Mouse (Mus musculus) cerebellum, adult 9-10 months (tissue): ENCODE data around the gene Nek10.
"Not testable (repeated sequence)": the region's sequence is repeated elsewhere in the genome, so short reads cannot be mapped to it uniquely, and the experiment has no call there.

ENCODE experiments used
- DNase-seq: peaks from one replicate; pipeline ENCODE4 v3.0.0; 2022

Nek10 gene

DNA sequence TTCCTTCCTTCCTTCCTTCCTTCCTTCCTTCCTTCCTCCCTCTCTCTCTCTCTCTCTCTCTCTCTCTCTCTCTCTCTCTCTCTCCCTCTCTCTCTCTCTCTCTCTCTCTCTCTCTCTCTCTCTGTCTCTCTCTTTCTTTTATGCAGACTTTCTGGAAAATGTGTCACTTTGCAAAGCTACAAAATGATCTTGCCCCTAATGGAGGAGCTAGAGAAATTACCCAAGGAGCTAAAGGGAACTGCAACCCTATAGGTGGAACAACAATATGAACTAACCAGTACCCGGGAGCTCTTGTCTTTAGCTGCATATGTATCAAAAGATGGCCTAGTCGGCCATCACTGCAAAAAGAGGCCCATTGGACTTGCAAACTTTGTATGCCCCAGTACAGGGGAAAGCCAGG is at the start of gene Nek10:
Nek10 (plus strand) TSS at position 301 of the 400 bp plus-strand sequence.
- not testable (repeated sequence) for DNase-seq

DNA sequence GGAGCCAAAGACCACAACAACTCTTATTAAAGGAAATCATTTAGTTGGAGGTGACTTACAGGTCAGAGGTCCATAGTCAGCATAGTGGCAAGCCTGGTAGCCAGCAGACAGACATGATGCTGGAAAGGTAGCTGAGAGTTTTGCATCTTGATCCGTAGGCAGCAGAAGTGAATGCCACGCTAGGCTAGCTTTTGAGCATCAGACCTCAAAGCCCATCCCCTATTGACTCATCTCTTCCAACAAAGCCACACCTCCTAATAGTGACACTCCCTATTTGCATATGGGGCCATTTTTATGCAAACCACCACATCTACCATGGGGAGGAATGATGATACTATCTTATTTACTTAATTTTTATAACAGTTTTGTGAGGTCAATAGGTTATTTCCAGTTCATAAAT is 22.0 kb upstream of the Nek10 start:
- no peak for DNase-seq

DNA sequence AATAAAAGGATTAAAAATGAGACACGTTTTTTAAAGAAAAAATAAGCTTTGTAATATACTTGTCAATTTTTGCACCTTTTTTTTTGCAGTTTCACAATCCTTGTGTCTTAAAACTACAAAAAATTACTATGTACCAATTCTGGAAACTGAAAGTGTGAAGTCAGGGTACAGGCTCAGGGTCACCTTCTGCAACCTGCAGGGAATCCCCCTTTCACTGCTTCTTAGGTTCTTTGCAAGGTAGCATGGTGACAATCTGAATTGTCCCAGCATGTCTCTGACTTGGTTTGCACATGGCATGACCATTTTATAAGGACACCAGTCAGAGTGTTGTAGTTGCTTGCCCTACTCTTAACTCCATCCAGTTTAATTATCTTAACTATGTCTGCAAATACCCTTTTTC is 19.0 kb upstream of the Nek10 start:
- DNase-seq: no peak

DNA sequence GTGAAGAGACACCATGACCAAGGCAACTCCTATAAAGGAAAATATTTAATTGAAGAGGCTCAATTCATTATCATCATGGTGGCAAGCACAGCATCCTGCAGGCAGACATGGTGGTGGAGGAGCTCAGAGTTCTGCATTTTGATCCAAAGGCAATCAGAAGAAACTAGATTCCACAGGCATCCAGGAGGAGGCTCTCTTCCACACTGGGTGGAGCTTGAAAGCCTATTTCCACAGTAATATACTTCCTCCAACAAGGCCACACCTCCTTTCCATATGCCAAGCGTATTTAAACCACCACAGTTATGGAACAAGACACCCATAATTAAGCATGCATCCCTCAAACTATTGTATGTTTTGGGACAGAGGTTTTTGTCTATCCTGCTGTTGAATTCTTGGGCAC is 16.2 kb upstream of the Nek10 start:
- no peak for DNase-seq

DNA sequence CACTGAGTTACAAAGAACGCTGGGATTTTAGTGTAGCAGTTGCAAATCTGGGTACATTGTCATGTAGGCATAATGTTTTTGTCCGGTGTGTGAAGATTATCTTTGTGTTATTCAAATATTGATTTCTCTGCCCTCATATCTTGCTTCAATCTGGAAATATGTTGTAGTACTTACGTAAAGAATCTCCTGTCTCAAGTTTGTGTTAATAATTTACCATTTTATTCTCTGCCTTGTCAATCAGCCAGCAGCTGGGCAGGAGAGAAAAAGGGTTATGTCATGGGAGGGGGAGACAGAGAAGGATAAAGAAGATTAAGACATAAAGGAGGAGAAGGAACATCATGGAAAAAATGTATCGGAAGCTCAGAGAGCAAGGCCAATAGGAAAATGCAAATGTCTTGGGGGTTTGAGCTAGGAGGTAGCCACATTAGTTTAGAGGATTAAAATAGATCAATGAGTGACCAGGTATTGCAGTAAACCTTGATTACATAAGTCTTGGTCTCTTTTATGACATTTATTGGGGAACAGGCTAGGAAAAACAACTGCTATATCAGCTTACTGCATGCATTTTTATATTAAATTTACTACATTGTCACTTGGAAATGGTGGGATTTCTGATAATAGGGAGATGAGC is 13.3 kb upstream of the Nek10 start:
- DNase-seq: no peak

DNA sequence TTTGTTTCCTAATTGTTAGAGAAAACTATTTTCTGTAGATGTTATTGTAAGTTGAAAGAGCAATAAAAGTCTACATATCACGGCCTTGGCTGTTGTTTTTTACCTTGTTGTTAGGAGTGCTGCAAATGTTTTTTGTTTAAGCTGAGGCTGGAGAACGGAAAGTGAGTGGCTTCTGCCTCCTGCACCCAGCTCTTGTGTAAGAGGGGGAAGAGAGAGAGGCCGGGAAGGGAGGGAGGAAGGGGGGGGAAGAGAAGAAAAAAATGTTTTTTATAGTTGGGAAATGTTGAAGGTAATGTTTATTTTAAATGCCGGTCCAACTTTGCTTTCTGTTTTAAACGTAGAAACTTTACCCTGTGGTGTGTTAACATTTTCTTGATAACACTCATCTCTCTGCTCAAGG is 3.4 kb upstream of the Nek10 start:
- DNase-seq: no peak

DNA sequence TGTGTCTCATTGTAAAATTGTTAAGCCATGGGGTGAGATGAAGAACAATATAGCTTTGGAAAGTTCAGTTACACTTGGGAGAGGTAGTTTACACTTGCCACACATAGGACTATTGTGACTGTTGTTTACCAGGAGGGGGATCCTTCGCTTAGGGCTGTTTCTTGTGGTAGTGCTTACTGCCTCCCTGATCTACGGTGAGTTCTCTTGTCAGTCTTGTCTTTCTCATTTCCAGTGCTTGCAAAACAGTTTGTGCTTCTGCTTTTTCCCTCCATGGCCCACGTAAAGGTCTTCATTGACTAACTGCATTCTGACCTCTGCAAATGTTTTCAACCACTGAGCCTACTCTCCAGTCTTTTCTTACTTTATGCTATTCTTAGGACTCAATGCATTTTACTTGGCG is 2.9 kb upstream of the Nek10 start:
- DNase-seq: no peak

DNA sequence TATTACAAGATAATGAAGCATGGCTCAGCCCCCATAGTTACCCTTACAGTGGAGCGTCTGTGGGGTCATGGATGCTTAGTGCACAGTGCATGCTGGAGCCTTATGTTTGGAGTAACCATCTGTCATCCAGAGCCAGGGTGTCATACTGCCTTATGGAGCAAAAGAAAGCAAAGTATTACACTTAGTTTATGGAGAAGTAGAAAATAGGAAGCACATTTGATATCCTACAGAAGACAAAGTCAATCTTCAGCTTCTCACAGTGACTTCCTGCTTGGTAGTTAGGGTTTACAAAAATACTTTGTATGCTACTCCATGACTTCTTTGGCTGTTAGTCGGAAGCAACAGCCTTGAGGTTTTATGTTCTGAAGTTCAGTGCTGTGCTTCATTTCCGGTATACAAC is 2.4 kb upstream of the Nek10 start:
- no peak for DNase-seq

DNA sequence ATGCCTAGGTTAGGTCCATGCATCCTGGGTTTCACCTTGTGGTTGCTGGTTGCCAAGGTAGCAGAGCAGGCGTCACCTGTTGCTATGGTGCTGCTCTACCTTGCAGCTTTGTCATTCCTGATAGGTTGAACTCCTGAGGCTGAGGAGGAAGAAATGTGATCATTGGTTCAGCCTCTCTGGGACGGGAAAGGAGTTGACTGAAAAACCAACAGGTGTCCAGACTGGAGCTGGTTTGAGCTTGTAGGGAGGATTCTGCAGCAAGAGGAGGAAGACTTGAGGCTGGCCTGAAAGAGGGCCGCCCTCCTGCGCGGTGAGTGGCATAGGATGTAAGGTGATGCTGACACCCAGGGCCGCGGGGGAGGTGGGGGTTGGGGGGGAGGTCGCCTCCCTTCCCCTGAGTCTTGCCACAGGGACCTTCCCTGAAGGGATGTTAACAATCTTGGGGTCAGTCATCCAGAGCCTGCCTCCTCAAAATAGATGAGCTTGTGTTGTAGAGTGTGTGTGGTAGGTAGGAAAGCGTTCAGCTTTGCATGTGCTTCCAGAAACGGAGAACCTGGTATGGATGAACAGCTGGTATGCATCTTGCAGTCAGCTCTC is 804 bp downstream of the Nek10 start:
- DNase-seq: no peak

DNA sequence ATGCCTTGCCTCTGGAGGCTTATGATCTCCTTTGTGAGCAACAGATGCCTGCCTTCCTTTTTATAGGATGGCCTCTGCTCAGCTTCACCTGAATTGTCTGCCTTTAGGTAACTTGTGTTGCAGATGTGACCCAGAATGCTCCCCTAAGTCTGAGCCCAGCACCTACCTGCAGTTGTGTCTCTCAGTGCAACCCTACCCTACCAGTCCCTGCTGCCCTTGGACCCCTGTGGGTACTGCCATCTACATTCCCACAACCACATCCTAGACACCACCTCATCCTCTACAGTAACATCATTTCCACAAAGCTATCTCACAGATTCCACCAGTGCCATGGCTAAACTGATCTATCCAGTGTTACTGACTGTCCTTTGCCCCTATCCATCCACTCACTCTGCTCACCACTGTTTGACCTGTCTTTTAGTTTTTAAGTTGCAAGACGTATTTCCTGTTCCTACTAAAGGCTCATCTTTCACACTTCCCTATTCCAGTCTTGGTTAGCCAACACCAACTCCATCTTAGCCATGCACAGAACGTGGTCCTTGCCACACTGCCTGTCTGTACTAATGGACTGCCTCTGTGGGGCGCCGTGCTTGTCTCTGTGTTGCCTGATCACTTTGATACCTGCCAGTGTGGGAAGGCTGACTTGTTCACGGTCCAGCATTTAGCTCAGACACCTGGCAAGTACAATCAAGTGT is 1.4 kb downstream of the Nek10 start:
- DNase-seq: no peak

DNA sequence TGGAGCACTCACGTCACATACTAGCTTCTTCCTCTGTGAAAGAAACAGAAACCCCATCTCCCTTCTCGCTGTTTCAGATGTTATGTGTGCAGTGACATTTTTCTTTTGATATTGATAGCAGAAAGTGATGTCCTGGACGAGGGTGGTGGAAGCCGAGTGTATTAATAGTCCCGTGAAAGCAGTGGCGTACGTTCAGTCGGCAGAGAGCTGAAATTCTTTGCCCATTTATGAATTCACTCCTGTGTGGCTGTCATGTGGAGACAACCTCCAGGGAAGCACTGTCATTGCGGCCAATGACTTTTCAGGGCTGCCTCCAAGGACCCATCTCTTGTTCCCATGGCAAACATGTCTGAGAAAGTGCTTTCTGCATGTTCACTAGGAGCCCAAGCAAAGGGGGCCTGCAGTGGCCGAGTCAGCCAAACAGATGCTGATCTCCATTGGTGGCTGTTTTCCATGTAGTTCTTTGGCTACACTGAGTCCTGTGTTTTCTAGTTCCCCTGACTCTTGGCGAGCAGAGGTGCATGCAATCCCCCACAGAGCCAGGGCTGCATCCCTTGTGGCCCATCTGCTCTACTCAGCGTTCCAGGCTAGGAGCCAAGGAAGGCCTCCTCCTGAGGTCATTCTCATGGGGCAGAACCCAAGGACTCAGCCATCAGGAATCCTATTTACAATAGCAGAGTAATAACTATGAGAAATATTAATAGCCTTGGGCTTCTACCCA is 29.5 kb downstream of the Nek10 start:
- DNase-seq: peak; percentile 89

DNA sequence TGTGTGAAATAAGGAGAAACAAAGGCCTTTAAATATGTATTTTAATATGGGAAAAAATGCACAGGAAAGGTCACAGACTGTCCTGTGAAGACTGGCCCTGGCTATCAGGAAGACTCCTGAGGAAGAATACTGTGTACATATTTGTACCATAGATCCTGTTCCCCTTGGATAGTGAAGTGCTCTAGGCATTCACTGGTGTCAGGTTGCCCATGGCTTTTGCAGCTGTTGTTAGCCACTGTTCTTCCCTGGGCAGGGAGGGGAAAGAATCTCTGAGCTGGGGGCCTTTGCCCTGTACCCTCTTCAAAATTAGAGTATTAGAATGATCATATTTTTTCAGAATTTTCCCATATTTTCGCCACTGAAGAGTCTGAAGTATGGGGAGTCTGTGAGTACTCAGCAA is 30.3 kb downstream of the Nek10 start:
- DNase-seq: no peak

DNA sequence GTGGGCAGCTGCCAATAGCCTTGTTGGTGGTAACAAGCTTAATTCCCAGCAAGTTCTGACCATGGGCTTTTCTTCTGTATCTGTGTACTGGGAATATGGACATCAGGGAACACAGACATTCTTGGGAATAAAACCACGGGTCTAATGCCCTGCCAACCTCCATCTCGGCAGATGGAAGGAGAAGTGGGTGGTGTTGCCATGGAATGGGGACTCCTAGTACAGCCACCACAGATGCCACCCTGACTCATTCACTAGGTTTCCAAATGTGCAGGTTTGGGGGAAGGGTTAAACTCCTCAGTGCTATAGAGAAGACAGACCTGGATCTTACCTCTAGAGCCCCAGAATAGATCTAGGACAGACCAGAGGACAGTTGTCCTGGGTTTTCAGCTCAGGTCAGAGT is 31.1 kb downstream of the Nek10 start:
- peak; percentile 27 for DNase-seq

DNA sequence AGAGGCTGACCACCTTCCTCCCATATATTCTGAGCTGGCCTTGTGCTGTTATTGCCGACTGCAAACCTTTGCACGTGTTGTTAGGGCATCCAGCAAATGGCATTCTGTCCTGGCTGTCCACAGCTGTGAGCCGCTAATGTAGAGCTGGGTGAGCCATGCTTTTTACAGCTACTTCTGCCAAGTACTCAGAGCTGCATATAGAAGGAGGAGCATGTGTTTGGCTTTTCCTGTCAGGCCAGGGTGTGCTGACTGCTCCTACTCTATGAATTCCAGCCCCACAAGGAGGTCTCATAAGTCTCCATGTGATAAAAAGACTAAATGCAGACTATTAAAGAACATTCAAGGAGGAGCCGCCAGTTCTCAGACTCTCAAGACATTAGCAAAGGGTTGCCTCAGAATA is 34.4 kb downstream of the Nek10 start:
- DNase-seq: no peak

DNA sequence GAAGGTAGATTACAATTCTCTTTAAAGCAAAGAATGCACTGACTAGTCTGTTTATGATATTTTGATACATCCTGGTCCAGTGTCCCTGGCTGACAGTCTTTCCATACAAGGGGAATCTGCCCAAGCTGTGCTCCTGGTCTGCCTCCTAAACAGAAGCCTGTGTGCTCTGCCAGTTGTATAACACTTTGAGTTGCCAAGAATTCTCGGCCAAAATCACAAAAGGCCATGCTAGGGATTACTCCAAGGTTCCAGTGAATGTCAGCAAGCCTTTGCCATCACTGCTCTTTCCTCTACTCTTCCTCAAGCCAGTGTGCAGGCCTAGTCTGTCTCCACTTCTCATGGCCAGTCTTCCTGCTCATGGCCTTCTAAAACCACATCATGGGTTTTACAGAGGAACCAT is 34.9 kb downstream of the Nek10 start:
- peak; percentile 87 for DNase-seq

DNA sequence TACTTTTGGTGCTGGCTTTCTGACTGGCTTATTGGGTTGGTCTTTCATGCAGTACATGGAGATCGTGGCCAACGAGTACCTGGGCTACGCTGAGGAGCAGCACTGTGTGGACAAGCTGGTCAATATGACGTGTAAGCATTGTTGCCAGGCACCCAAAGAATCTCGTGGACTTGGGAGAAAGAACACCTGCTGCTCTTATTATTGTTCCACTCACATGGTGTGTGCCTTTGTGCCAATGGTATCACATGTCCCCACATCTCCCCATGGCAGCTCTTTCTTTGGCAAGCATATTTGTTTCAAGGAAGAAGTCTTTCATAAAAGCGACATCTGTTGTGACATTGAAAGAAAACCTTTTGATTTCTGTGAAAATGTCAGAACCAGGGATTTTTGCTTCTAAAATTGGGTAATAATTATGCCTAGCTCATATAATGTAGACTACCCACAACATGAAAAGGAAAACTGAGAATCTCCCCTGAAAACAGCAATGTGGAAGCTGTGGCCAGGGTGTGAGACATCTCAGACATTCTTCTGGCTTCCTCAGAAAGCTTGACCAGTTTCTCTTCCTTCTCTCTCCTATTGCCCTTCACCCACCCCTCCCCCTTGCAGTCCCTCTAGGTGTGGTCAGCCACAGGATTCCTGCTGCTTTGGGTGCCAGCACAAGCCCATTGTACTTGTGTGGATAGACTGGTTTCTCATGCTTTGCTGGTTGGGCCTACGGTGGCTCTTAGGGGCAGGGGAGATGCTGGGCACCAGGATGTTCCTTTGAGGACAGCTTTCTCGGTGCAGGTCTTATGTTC is 39.7 kb downstream of the Nek10 start:
- DNase-seq: no peak

DNA sequence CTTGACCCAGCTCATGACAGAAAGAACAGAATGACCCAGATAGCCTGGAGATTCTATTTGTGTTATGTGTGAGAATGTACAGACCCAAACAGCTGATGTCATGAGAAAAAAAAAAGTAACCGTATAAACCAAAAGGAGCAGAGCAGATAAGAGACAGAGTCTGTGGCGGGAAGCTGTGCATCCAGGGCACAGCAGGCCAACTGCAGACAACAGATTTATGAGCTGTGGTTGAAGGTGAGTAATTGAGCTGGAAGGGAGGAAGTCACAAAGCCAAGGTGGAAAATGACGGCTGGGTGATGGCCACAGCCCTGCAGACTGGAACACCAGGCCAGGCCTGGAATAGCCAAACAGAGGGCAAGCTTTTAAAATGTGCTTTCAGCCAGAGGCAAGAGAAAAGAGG is 49.6 kb downstream of the Nek10 start:
- no peak for DNase-seq

DNA sequence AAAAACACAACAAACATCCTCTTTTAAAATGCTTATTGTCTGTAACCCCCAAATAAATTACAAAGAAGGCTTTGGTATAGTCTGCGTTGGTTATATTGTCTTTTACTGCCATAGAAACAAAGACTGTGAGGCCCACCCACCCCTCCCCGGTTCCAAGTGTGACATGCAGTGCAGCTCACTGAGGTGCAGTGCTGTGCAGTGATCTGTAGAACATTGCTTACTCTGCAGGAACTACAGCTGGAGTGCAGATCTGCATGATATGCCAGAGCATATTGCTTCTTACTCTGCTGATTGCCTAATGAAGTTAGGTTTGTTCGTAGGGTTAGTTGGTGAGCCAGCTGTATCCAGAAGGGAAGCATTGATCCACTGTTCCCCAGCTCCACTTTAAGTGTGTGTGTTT is 57.1 kb downstream of the Nek10 start:
- no peak for DNase-seq

DNA sequence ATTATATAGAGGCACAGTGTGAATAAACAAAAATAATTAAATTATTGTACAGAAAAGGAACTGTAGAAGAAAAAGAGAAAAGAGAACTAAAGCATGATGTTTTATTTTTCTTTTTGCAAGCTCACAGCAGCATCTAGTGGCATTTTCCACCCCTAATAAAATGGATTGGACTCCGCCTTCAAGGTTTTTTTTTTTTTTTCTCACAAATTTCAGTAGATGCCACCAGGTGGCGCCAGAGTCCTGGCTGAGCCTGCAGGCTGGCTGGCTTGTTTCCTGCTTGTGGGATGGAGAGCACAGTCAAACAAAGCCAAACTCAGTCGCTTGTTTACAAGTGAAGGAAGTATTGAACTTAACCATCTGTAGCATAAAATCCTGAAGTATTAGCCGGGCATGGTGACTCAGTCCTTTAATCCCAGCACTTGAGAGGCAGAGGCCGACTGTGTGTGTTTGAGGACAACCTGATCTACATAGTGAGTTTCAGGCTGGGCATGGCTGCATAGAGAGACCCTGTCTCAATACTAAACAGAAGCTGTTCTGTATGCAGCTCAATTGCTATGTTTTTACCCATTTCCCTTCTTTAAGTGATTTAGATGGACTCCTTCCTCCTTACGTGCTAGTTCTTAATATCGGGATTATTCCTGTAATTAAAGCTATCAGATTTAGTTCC is 60.6 kb downstream of the Nek10 start:
- DNase-seq: peak; percentile 86

DNA sequence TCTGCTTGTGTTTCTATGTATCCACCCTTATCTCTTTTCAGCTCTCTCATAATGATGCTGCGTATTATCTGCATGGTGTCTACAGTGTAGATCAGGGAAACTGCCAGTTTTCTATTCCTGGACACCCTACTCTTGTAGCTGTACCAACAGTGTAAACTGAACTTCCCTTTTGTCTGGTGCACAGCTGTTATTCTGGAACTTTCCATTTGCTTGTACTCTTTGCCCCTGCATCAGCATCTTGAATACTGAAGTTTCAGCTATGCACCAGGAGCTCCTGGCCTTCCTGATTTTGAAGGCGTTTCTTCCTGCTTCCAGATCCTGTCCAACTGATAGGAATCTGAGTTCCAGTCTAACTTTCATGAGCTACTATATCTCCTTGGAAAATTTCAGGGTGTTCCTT is 66.0 kb downstream of the Nek10 start:
- DNase-seq: no peak

DNA sequence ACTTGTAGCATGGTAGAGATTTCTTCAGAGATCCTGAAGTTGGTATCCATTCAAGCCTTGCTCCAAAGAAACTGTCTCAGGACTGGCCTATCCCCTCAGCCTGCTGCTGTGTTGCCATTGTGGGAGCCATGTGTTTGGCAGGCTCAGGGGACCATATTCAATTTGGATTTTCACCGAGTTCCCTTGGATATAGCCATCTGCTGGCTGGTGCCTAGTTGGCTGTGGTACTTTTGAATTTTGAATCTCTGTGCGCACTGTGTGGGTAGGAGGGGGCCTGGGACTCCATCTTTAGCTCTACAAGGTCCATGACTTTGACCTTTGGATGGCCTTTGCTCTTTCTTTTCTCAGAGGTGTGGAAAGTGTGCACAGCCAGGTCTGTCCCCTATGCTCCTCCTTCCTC is 66.8 kb downstream of the Nek10 start:
- no peak for DNase-seq

DNA sequence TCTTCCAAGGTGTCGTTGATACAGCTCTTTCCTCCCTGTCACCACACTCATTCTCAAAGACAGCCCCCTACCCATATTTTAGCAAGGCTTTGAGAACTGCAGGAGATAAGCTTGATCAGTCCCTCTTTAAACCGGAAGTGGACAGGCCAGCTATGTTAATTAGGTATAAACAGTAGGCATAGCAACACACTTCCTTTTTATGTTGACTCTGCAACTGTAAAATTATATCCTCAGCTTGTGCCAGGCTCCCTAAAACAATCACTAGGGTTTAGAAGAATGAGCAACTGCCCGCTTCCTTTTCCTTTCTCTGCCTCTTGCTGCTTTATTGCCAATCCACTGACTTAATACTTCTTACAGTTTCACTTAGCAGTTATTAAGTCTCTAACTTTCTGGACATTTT is 67.2 kb downstream of the Nek10 start:
- DNase-seq: no peak

DNA sequence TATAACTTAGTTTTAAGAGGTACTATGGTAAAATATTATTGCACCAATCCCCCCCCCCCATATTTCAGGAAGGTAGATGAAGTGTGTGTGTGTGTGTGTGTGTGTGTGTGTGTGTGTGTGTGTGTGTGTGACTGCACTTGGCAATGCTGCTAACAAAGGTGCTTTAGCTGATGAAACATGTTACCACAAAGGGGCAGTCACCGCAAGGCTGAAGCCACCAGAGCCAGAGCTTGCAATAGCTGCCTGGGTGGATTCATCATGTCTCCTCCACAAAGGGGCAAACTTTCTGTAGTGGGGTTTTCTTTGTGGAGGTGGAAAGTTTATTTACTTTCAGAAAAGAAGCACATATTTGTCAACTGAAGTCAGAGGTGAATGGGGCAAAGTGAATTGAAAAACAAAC is 67.9 kb downstream of the Nek10 start:
- no peak for DNase-seq
